Mouse (Mus musculus) E14TG2a.4 (cell line): ENCODE results near the gene Exoc6.

Source experiments
- CTCF ChIP-seq: conservative IDR thresholded peaks from 2 replicates; pipeline ENCODE4 v1.5.1; 2014; ENCODE audit warnings: low read length
- POU5F1 ChIP-seq: IDR thresholded peaks from 2 replicates; pipeline ENCODE4 v1.6.1; 2014; ENCODE audit warnings: low read length, borderline replicate concordance

GRCm38 (mm10) chr19:37668657-37669056 lies 118.4 kb downstream of the Exoc6 start:
- TF ChIP-seq CTCF (no peak), POU5F1 (no peak)
